In genomic region chr11:6180811-6181399, GRCm38 (mm10) we compare ENCODE assay signal across 19 mouse cellular contexts. TPM values are rescaled to one million over a fixed set of nuclear protein-coding genes. Genes with fewer than 3 reads are reported as not detected.
A peak's percentile ranks its signal among the peaks of the same experiment; 100 is the strongest.
DNase-seq lines count a peak whose midpoint lies in the region; ATAC-seq and TF ChIP-seq lines count a peak whose summit lies in the region.
"Had no signal": no experiment of that assay in that cellular context is flagged by ENCODE, and none has a peak within 500 bp of the region (broad histone marks: within the 10 kb centered on the region; RNA-seq: fewer than 3 reads in every experiment).

No protein-coding gene starts in this region.

- peak; percentile 25 for TF ChIP-seq RAD21 in CH12.LX (IDR thresholded peaks at IDR 0.05; ENCODE audit: low read depth, low read length)

- peaks cover 33% of the 10 kb centered on the region for H3K4me1 ChIP-seq in liver, postnatal 0 days (ENCODE audit: insufficient read depth)
- peaks cover 33% of the 10 kb centered on the region for H3K4me1 ChIP-seq in liver, embryonic 11.5 days (replicated peaks; ENCODE audit: control insufficient read depth, insufficient read depth, low read length)
- peaks cover 28 to 80% of the 10 kb centered on the region in 2 experiments for H3K4me1 ChIP-seq in CH12.LX (ENCODE audit: control insufficient read depth in 1 of 2, insufficient read depth in 2 of 2)
- H3K4me1 ChIP-seq in bone marrow, adult 2 months (ENCODE audit: control insufficient read depth, insufficient read depth, low read length) = peaks cover 7% of the 10 kb centered on the region

- dilution Hi-C loops in CH12.LX (cut with MboI; ENCODE audit: extremely low pct_ligation_motif_present, extremely low pct_unique_long_range_greater_than_20kb, low sequenced_read_pairs) = no loop called here

- 66% methylated on average over 6 of the region's 6 CpGs for WGBS in liver, postnatal 0 days (ENCODE audit: insufficient replicate concordance)
- WGBS in liver, embryonic 11.5 days = 61% methylated on average over 6 of the region's 6 CpGs
- 61% methylated on average over 6 of the region's 6 CpGs for WGBS in bone marrow, adult 2 months

- DNase-seq in liver, postnatal 0 days = no peak
- no peak for DNase-seq in liver, embryonic 11.5 days (ENCODE audit: low spot score)
- DNase-seq in CH12.LX (ENCODE audit: extremely low read depth) = no peak
- DNase-seq in thymus, postnatal 25 days = peak; percentile 60
- no peak for DNase-seq in frontal cortex, adult 2 months (ENCODE audit: extremely low spot score in 1 of 2, low spot score in 1 of 2)
- DNase-seq in left cerebral cortex, postnatal 14 days (ENCODE audit: low spot score in 2 of 2) = no peak
- DNase-seq in heart, postnatal 25 days (ENCODE audit: low spot score) = no peak
- DNase-seq: adrenal gland, adult 2 months; cerebellum, postnatal 10 days; lung, embryonic 14.5 days; spleen, adult 18-20 months had no signal

- in situ Hi-C loops in CH12.LX (cut with MboI; ENCODE audit: low pct_ligation_motif_present, low pct_unique_long_range_greater_than_20kb, low sequenced_read_pairs) = no loop called here

- TF ChIP-seq CTCF in liver, postnatal 0 days (IDR thresholded peaks at IDR 0.05; ENCODE audit: low read depth) = peak; percentile 42
- TF ChIP-seq CTCF in CH12.LX (conservative IDR thresholded peaks at IDR 0.05 in 1 of 2, IDR thresholded peaks at IDR 0.05 in 1 of 2; ENCODE audit: low read depth in 2 of 2, low read length in 2 of 2) = peak in 1 of 2 experiments; percentile 45; a peak in 2 of 4 replicates
- peak; percentile 16; the same call in 1 of the 2 replicates for TF ChIP-seq CTCF in bone marrow, adult 2 months (IDR thresholded peaks at IDR 0.05; ENCODE audit: control insufficient read depth, insufficient read depth, low read length)

- intact Hi-C loops in left cerebral cortex, postnatal 14 days (cut with DNase I) = no loop called here
- intact Hi-C loops in heart, postnatal 25 days (cut with DNase I) = no loop called here

- TF ChIP-seq POLR2A in CH12.LX (IDR thresholded peaks at IDR 0.05; ENCODE audit: low read depth, low read length) = no peak
- no peak for TF ChIP-seq POLR2A in bone marrow, adult 2 months (IDR thresholded peaks at IDR 0.05; ENCODE audit: borderline replicate concordance, control insufficient read depth, low read depth, low read length)

- no peaks in the 10 kb centered on the region for H3K27me3 ChIP-seq in liver, postnatal 0 days (ENCODE audit: insufficient read depth, low read length)
- H3K27me3 ChIP-seq in liver, embryonic 11.5 days (replicated peaks; ENCODE audit: control insufficient read depth, insufficient read depth, low read length) = no peaks in the 10 kb centered on the region
- no peaks in the 10 kb centered on the region for H3K27me3 ChIP-seq in CH12.LX (replicated peaks)
- H3K27me3 ChIP-seq: heart, embryonic 12.5 days; hindbrain, embryonic 13.5 days; neural tube, embryonic 12.5 days had no signal

- no peak overlapping the region for H3K27ac ChIP-seq in liver, postnatal 0 days (ENCODE audit: low read depth)
- H3K27ac ChIP-seq in liver, embryonic 11.5 days (ENCODE audit: low read depth, low read length) = no peak overlapping the region
- H3K27ac ChIP-seq in CH12.LX (ENCODE audit: insufficient read depth, low read depth) = no peak overlapping the region
- H3K27ac ChIP-seq in bone marrow, adult 2 months (ENCODE audit: control insufficient read depth, insufficient read depth, low read depth, low read length, poor library complexity) = no peak overlapping the region
- H3K27ac ChIP-seq: embryonic facial prominence, embryonic 10.5 days; hindbrain, embryonic 13.5 days; neural tube, embryonic 12.5 days had no signal

- H3K4me2 ChIP-seq in liver, postnatal 0 days (ENCODE audit: low read depth, low read length) = no peak overlapping the region
- H3K4me2 ChIP-seq in liver, embryonic 11.5 days = no peak overlapping the region
- H3K4me2 ChIP-seq in CH12.LX (ENCODE audit: insufficient read depth, low read depth, poor library complexity, severe bottlenecking) = no peak overlapping the region
- H3K4me2 ChIP-seq: heart, embryonic 12.5 days; hindbrain, embryonic 13.5 days; lung, embryonic 14.5 days; midbrain, embryonic 11.5 days; neural tube, embryonic 12.5 days had no signal

- peaks cover 58% of the 10 kb centered on the region for H3K79me2 ChIP-seq in CH12.LX (replicated peaks; ENCODE audit: control insufficient read depth, extremely low read depth, insufficient read depth, poor library complexity, severe bottlenecking)

- no peaks in the 10 kb centered on the region for H3K36me3 ChIP-seq in liver, postnatal 0 days (replicated peaks; ENCODE audit: insufficient read depth, low read length)
- H3K36me3 ChIP-seq in liver, embryonic 11.5 days (ENCODE audit: control insufficient read depth, insufficient read depth, low read length) = no peaks in the 10 kb centered on the region
- H3K36me3 ChIP-seq in CH12.LX (replicated peaks in 1 of 2; ENCODE audit: control insufficient read depth in 1 of 2, insufficient read depth in 1 of 2, low read length in 1 of 2) = peaks cover 0 to 25% of the 10 kb centered on the region in 2 experiments
- H3K36me3 ChIP-seq: heart, embryonic 12.5 days; hindbrain, embryonic 13.5 days; neural tube, embryonic 12.5 days had no signal

- no peak for ATAC-seq in liver, postnatal 0 days
- no peak for ATAC-seq in liver, embryonic 11.5 days (replicated peaks; ENCODE audit: low FRiP score)

- no peak overlapping the region for H3K9ac ChIP-seq in liver, postnatal 0 days (replicated peaks)
- no peak overlapping the region for H3K9ac ChIP-seq in liver, embryonic 11.5 days (ENCODE audit: low read depth, low read length)
- H3K9ac ChIP-seq in CH12.LX (ENCODE audit: insufficient read depth, low read depth) = no peak overlapping the region
- H3K9ac ChIP-seq: heart, embryonic 12.5 days; hindbrain, embryonic 13.5 days; lung, embryonic 14.5 days; neural tube, embryonic 12.5 days had no signal

- TF ChIP-seq EP300 in liver, postnatal 0 days (IDR thresholded peaks at IDR 0.05; ENCODE audit: low read depth) = no peak
- no peak for TF ChIP-seq EP300 in CH12.LX (IDR thresholded peaks at IDR 0.05; ENCODE audit: low read length)

- H3K9me3 ChIP-seq in liver, postnatal 0 days (ENCODE audit: low read length) = no peaks in the 10 kb centered on the region
- H3K9me3 ChIP-seq in liver, embryonic 11.5 days (ENCODE audit: control insufficient read depth, low read length) = no peaks in the 10 kb centered on the region
- no peaks in the 10 kb centered on the region for H3K9me3 ChIP-seq in CH12.LX (replicated peaks; ENCODE audit: low read length)
- H3K9me3 ChIP-seq: embryonic facial prominence, embryonic 10.5 days; heart, embryonic 12.5 days; hindbrain, embryonic 13.5 days; neural tube, embryonic 12.5 days had no signal

- no peak overlapping the region for H3K4me3 ChIP-seq in liver, postnatal 0 days (ENCODE audit: low read depth, low read length)
- H3K4me3 ChIP-seq in liver, embryonic 11.5 days (ENCODE audit: low read depth, low read length) = no peak overlapping the region
- no peak overlapping the region for H3K4me3 ChIP-seq in CH12.LX (replicated peaks in 1 of 3; ENCODE audit: low read depth in 2 of 3, low read length in 2 of 3, poor library complexity in 1 of 3)
- no peak overlapping the region for H3K4me3 ChIP-seq in bone marrow, adult 2 months (replicated peaks; ENCODE audit: control insufficient read depth, low read depth, low read length)
- H3K4me3 ChIP-seq: embryonic facial prominence, embryonic 10.5 days; heart, embryonic 12.5 days; hindbrain, embryonic 13.5 days; neural tube, embryonic 12.5 days had no signal

TF ChIP-seq in CH12.LX, 34 proteins besides CTCF, POLR2A, EP300 and RAD21:
- TF ChIP-seq ZKSCAN1 (IDR thresholded peaks at IDR 0.05; ENCODE audit: borderline replicate concordance, low read depth, low read length) (no peak), SMC3 (IDR thresholded peaks at IDR 0.05; ENCODE audit: low read depth, low read length) (peak; percentile 17)

RNA-seq across cellular contexts. Expression of gene A730071L15Rik, which starts 18.9 kb away (rescaled TPM):
- 0.28 and 0.31 TPM in 2 replicates for polyA plus RNA-seq in liver, postnatal 0 days (2015; fragmentation: Nextera tagmentation; extraction: Ambion mirVana)
- polyA plus RNA-seq in liver, embryonic 11.5 days (2014; fragmentation: Nextera tagmentation; extraction: Ambion mirVana) = 0.11 and 0.27 TPM in 2 replicates
- total RNA-seq in CH12.LX (2012; rRNA removed) (0.42 and 0.46 TPM in 2 replicates), CH12.LX (2014; rRNA removed) (not detected in 2 replicates)
- polyA plus RNA-seq in CH12.LX (2012; ENCODE audit: insufficient read length, low read depth) = not detected in 2 replicates
- not detected in 2 replicates for polyA plus RNA-seq in bone marrow, adult 2 months (2011; ENCODE audit: insufficient read depth, insufficient read length, low replicate concordance, missing spikeins)
- polyA plus RNA-seq in frontal cortex, adult 2 months (2012; rRNA removed) = 0.27 TPM in 1 of 2 replicates, not detected in the other
- total RNA-seq in left cerebral cortex, postnatal 14 days (2021) = not detected
- total RNA-seq in heart, postnatal 25 days (2021) = under 1 TPM in 1 of 2 experiments, not detected in 1; 0.17 TPM
- polyA plus RNA-seq: adrenal gland, adult 2 months; heart, embryonic 12.5 days had no signal

RNA-seq across cellular contexts. Expression of gene Nudcd3, which starts 19.3 kb away (rescaled TPM):
- polyA plus RNA-seq in liver, postnatal 0 days (2015; fragmentation: Nextera tagmentation; extraction: Ambion mirVana) = 7.7 and 9.2 TPM in 2 replicates
- polyA plus RNA-seq in liver, embryonic 11.5 days (2014; fragmentation: Nextera tagmentation; extraction: Ambion mirVana) = 31.9 and 32.4 TPM in 2 replicates
- 35.6 and 41.2 TPM in 2 replicates for total RNA-seq in CH12.LX (2012; rRNA removed)
- 30.1 and 30.7 TPM in 2 replicates for total RNA-seq in CH12.LX (2014; rRNA removed)
- polyA plus RNA-seq in CH12.LX (2012; ENCODE audit: insufficient read length, low read depth) = 78.0 and 82.2 TPM in 2 replicates
- polyA plus RNA-seq in bone marrow, adult 2 months (2011; ENCODE audit: insufficient read depth, insufficient read length, low replicate concordance, missing spikeins) = 13.2 and 25.4 TPM in 2 replicates
- 96.6 and 104 TPM in 2 replicates for polyA plus RNA-seq in frontal cortex, adult 2 months (2012; rRNA removed)
- total RNA-seq in left cerebral cortex, postnatal 14 days (2021) = 100 to 1,000 TPM; 128 to 129 TPM
- total RNA-seq in heart, postnatal 25 days (2021) = 10 to 100 TPM; 59.3 to 59.6 TPM

RNA-seq across cellular contexts. Expression of gene Npc1l1, which starts 49.0 kb away (rescaled TPM):
- not detected in 2 replicates for polyA plus RNA-seq in liver, postnatal 0 days (2015; fragmentation: Nextera tagmentation; extraction: Ambion mirVana)
- 0.06 and 0.23 TPM in 2 replicates for polyA plus RNA-seq in liver, embryonic 11.5 days (2014; fragmentation: Nextera tagmentation; extraction: Ambion mirVana)
- total RNA-seq in CH12.LX (2012; rRNA removed) (not detected in 2 replicates), CH12.LX (2014; rRNA removed) (0.05 TPM in 1 of 2 replicates, not detected in the other)
- 0.05 and 0.09 TPM in 2 replicates for polyA plus RNA-seq in CH12.LX (2012; ENCODE audit: insufficient read length, low read depth)
- polyA plus RNA-seq in bone marrow, adult 2 months (2011; ENCODE audit: insufficient read depth, insufficient read length, low replicate concordance, missing spikeins) = not detected in 2 replicates
- polyA plus RNA-seq in frontal cortex, adult 2 months (2012; rRNA removed) = 1.2 and 1.4 TPM in 2 replicates
- 1 to 10 TPM; 1.2 TPM for total RNA-seq in left cerebral cortex, postnatal 14 days (2021)
- total RNA-seq in heart, postnatal 25 days (2021) = not detected
- total RNA-seq: adrenal gland, adult 2 months; MEL had no signal
- polyA plus RNA-seq: embryonic facial prominence, embryonic 10.5 days; heart, embryonic 12.5 days; limb, embryonic 11.5 days; lung, embryonic 14.5 days; midbrain, embryonic 11.5 days; neural tube, embryonic 12.5 days had no signal
